Mouse (Mus musculus): ENCODE measurements around the gene Sh3bp5. TPM values are rescaled to one million over a fixed set of nuclear protein-coding genes. Genes with fewer than 3 reads are reported as not detected.
A peak's percentile ranks its signal among the peaks of the same experiment; 100 is the strongest.

Gene Sh3bp5
- 2.7 and 4.6 TPM in 2 replicates for total RNA-seq (2012; rRNA removed)

- Histone ChIP-seq H3K27ac (ENCODE audit: insufficient read depth, low read depth, low read length, poor library complexity, severe bottlenecking) (no peak within 1 kb of the TSS), H3K9ac (ENCODE audit: insufficient read depth, low read depth, low read length, poor library complexity, severe bottlenecking) (peak within 1 kb of the TSS; percentile 76), H3K36me3 (ENCODE audit: control insufficient read depth, insufficient read depth, low read length, poor library complexity, severe bottlenecking) (no peaks in the 10 kb centered on the region), H3K4me3 (ENCODE audit: insufficient read depth in 1 of 2, low read depth in 1 of 2, low read length in 2 of 2, poor library complexity in 1 of 2, severe bottlenecking in 1 of 2) (peak within 1 kb of the TSS; percentile 67 to 81), H3K4me1 (ENCODE audit: control insufficient read depth in 2 of 2, insufficient read depth in 2 of 2, low read length in 2 of 2, poor library complexity in 1 of 2) (0 out of 4 replicates have a peak, but pooled peaks cover 0 to 2% of the 10 kb centered on the region in 2 experiments), H3K9me3 (ENCODE audit: control insufficient read depth, insufficient read depth, low read depth, low read length) (no peaks in the 10 kb centered on the region)
- TF ChIP-seq CHD2 (IDR thresholded peaks at IDR 0.05; ENCODE audit: low read depth, low read length) (no peak), ZNF384 (IDR thresholded peaks at IDR 0.05; ENCODE audit: low read depth, low read length) (no peak), ZC3H11A (IDR thresholded peaks at IDR 0.05; ENCODE audit: borderline replicate concordance, low read depth, low read length) (no peak)
- peak; percentile 57 for DNase-seq (ENCODE audit: low read depth, low spot score)
- in situ Hi-C loops (cut with MboI; ENCODE audit: low sequenced_read_pairs in 2 of 2, unreplicated experiment in 2 of 2) = no loop called here
Measured at GRCm38 (mm10) chr14:31435930-31436693, at the start of gene Sh3bp5. Gene Sh3bp5 (minus strand): TSS chr14:31436078.

GRCm38 (mm10) chr14:31482417-31482816 is 46.5 kb upstream of the Sh3bp5 start:
- Histone ChIP-seq H3K9ac (ENCODE audit: insufficient read depth, low read depth, low read length, poor library complexity, severe bottlenecking) (no peak overlapping the region), H3K4me3 (ENCODE audit: insufficient read depth in 1 of 2, low read depth in 1 of 2, low read length in 2 of 2, poor library complexity in 1 of 2, severe bottlenecking in 1 of 2) (no peak overlapping the region), H3K4me1 (ENCODE audit: control insufficient read depth in 2 of 2, insufficient read depth in 2 of 2, low read length in 2 of 2, poor library complexity in 1 of 2) (peaks cover 0 to 2% of the 10 kb centered on the region in 2 experiments; a peak in 1 of 4 replicates), H3K27ac (ENCODE audit: insufficient read depth, low read depth, low read length, poor library complexity, severe bottlenecking) (no peak overlapping the region), H3K9me3 (ENCODE audit: control insufficient read depth, insufficient read depth, low read depth, low read length) (no peaks in the 10 kb centered on the region), H3K36me3 (ENCODE audit: control insufficient read depth, insufficient read depth, low read length, poor library complexity, severe bottlenecking) (peaks cover 43% of the 10 kb centered on the region)
- in situ Hi-C loops (cut with MboI; ENCODE audit: low sequenced_read_pairs in 2 of 2, unreplicated experiment in 2 of 2) = no loop called here
- no peak for DNase-seq (ENCODE audit: low read depth, low spot score)
- TF ChIP-seq CHD2 (IDR thresholded peaks at IDR 0.05; ENCODE audit: low read depth, low read length) (no peak), ZNF384 (IDR thresholded peaks at IDR 0.05; ENCODE audit: low read depth, low read length) (no peak), MAFK (IDR thresholded peaks at IDR 0.05; ENCODE audit: insufficient read depth, low read depth, low read length) (no peak), HCFC1 (IDR thresholded peaks at IDR 0.05; ENCODE audit: borderline replicate concordance, insufficient read depth, low read length) (no peak), ZC3H11A (IDR thresholded peaks at IDR 0.05; ENCODE audit: borderline replicate concordance, low read depth, low read length) (no peak)

GRCm38 (mm10) chr14:31473297-31473696 is 37.4 kb upstream of the Sh3bp5 start:
- Histone ChIP-seq H3K9me3 (ENCODE audit: control insufficient read depth, insufficient read depth, low read depth, low read length) (no peaks in the 10 kb centered on the region), H3K36me3 (ENCODE audit: control insufficient read depth, insufficient read depth, low read length, poor library complexity, severe bottlenecking) (no peaks in the 10 kb centered on the region), H3K4me3 (ENCODE audit: insufficient read depth in 1 of 2, low read depth in 1 of 2, low read length in 2 of 2, poor library complexity in 1 of 2, severe bottlenecking in 1 of 2) (no peak overlapping the region), H3K9ac (ENCODE audit: insufficient read depth, low read depth, low read length, poor library complexity, severe bottlenecking) (no peak overlapping the region), H3K27ac (ENCODE audit: insufficient read depth, low read depth, low read length, poor library complexity, severe bottlenecking) (no peak overlapping the region), H3K4me1 (ENCODE audit: control insufficient read depth in 2 of 2, insufficient read depth in 2 of 2, low read length in 2 of 2, poor library complexity in 1 of 2) (no peaks in the 10 kb centered on the region)
- DNase-seq (ENCODE audit: low read depth, low spot score) = no peak
- in situ Hi-C loops (cut with MboI; ENCODE audit: low sequenced_read_pairs in 2 of 2, unreplicated experiment in 2 of 2) = no loop called here
- TF ChIP-seq CHD2 (IDR thresholded peaks at IDR 0.05; ENCODE audit: low read depth, low read length) (no peak), MAFK (IDR thresholded peaks at IDR 0.05; ENCODE audit: insufficient read depth, low read depth, low read length) (no peak), ZC3H11A (IDR thresholded peaks at IDR 0.05; ENCODE audit: borderline replicate concordance, low read depth, low read length) (no peak), ZNF384 (IDR thresholded peaks at IDR 0.05; ENCODE audit: low read depth, low read length) (no peak), HCFC1 (IDR thresholded peaks at IDR 0.05; ENCODE audit: borderline replicate concordance, insufficient read depth, low read length) (no peak)

GRCm38 (mm10) chr14:31472451-31473061 is 36.7 kb upstream of the Sh3bp5 start:
- in situ Hi-C loops (cut with MboI; ENCODE audit: low sequenced_read_pairs in 2 of 2, unreplicated experiment in 2 of 2) = no loop called here
- Histone ChIP-seq H3K27ac (ENCODE audit: insufficient read depth, low read depth, low read length, poor library complexity, severe bottlenecking) (no peak overlapping the region), H3K4me3 (ENCODE audit: insufficient read depth in 1 of 2, low read depth in 1 of 2, low read length in 2 of 2, poor library complexity in 1 of 2, severe bottlenecking in 1 of 2) (no peak overlapping the region), H3K9ac (ENCODE audit: insufficient read depth, low read depth, low read length, poor library complexity, severe bottlenecking) (no peak overlapping the region), H3K9me3 (ENCODE audit: control insufficient read depth, insufficient read depth, low read depth, low read length) (no peaks in the 10 kb centered on the region), H3K36me3 (ENCODE audit: control insufficient read depth, insufficient read depth, low read length, poor library complexity, severe bottlenecking) (no peaks in the 10 kb centered on the region), H3K4me1 (ENCODE audit: control insufficient read depth in 2 of 2, insufficient read depth in 2 of 2, low read length in 2 of 2, poor library complexity in 1 of 2) (no peaks in the 10 kb centered on the region)
- TF ChIP-seq MAFK (IDR thresholded peaks at IDR 0.05; ENCODE audit: insufficient read depth, low read depth, low read length) (peak; percentile 22; the same call in 1 of the 2 replicates), HCFC1 (IDR thresholded peaks at IDR 0.05; ENCODE audit: borderline replicate concordance, insufficient read depth, low read length) (no peak), CHD2 (IDR thresholded peaks at IDR 0.05; ENCODE audit: low read depth, low read length) (no peak), ZC3H11A (IDR thresholded peaks at IDR 0.05; ENCODE audit: borderline replicate concordance, low read depth, low read length) (peak; percentile 34), ZNF384 (IDR thresholded peaks at IDR 0.05; ENCODE audit: low read depth, low read length) (peak; percentile 100)
- peak; percentile 49 for DNase-seq (ENCODE audit: low read depth, low spot score)

Measured in ES-E14 (cell line).